Mouse (Mus musculus) brain, embryonic 14.5 days (tissue): ENCODE measurements around the gene Tmprss2. TPM values are rescaled to one million over a fixed set of nuclear protein-coding genes. Genes with fewer than 3 reads are reported as not detected.
A peak's percentile ranks its signal among the peaks of the same experiment; 100 is the strongest.
"Not testable (repeated sequence)": the region's sequence is repeated elsewhere in the genome, so short reads cannot be mapped to it uniquely, and the experiment has no call there.

Source experiments
- DNase-seq: peaks from one replicate; pipeline ENCODE4 v3.0.0-alpha.2; 2011; ENCODE audit warnings: low read depth
- CTCF ChIP-seq: fragments of 200-500 bp; IDR thresholded peaks from 2 replicates; pipeline ENCODE4 v1.5.1; 2012; ENCODE audit warnings: inconsistent platforms, mild to moderate bottlenecking, moderate library complexity, borderline replicate concordance; ENCODE audit not compliant: insufficient read depth, insufficient read length; ENCODE audit errors: extremely low read depth
- POLR2A ChIP-seq: fragments of 200-500 bp; IDR thresholded peaks from 2 replicates; pipeline ENCODE4 v1.6.1; 2012; ENCODE audit warnings: mild to moderate bottlenecking, inconsistent platforms, borderline replicate concordance; ENCODE audit not compliant: poor library complexity, insufficient read depth, insufficient read length, severe bottlenecking; ENCODE audit errors: extremely low read depth
- polyA plus RNA-seq: library from polyadenylated mRNA; depleted of rRNA; stranded (reverse); fragments of >200 nt; gene quantifications from 2 replicates; pipeline ENCODE4 v1.2.3, GENCODE M21; 2012

Gene Tmprss2
- polyA plus RNA-seq, 1 experiment = 0.64 TPM

GRCm38 (mm10) chr16:97610246-97610645 is 749 bp downstream of the Tmprss2 start:
- no peak for TF ChIP-seq POLR2A
- no peak for TF ChIP-seq CTCF
- DNase-seq = no peak

GRCm38 (mm10) chr16:97609676-97610075 is 1.3 kb downstream of the Tmprss2 start:
- no peak for TF ChIP-seq POLR2A
- TF ChIP-seq CTCF = no peak
- DNase-seq = no peak

GRCm38 (mm10) chr16:97607956-97608355 is 3.0 kb downstream of the Tmprss2 start:
- no peak for TF ChIP-seq POLR2A
- no peak for TF ChIP-seq CTCF
- no peak for DNase-seq

DNA sequence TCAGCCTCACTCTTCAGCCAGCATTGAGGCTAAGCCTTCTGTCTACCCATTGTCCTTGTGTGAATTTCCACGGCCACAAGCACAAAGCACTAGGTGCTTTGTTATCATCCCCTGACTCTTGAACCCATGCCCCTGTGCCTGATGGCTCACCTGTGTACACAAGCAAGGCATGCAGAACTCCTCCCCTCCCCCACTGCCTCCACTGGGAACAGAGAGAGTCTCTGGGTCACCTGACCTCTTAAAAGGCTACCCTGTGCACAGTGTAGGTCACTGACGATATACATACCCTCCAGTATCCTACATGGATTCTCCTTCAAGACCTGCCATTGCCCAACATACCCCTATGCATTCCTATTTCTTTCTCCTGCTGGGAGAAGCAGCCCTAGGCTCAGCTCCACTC is 4.2 kb downstream of the Tmprss2 start:
- TF ChIP-seq CTCF = no peak
- TF ChIP-seq POLR2A = no peak
- no peak for DNase-seq

DNA sequence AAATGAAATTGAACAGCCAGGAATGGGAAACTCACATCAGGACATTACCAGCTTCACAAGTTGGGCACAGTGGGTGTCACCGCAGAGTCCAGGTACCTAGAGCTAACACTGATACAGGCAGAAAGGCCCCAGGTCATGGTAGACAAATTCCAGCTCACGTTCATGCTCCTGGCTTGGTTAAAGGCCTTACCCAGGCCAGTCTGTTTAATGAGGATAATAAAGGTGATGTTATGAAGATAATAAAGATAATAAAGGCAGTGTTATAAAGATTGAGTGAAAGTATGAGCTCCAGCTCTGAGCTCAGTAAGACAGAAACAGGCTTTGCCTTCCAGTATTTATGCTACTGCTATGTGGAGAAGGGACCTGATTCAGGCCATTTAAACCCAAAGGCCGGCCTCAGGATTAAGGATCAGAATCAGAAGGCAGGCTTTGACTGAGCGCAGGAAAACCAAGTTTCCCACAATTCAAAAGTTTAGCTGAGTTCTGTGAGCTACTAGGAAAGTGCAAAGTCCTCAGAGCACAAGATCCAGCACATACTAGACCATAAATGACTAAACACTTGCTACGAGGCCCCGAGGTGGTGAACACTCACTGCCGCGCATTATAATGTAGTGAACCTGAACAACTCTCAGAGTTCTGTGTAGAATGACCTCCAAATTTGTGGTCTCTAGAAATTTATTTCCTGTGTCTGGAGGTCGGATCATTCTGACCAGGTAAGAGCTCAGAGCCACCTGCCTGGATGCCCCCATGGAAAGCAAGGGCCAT is 4.9 kb downstream of the Tmprss2 start:
- no peak for DNase-seq
- no peak for TF ChIP-seq POLR2A
- TF ChIP-seq CTCF = no peak

DNA sequence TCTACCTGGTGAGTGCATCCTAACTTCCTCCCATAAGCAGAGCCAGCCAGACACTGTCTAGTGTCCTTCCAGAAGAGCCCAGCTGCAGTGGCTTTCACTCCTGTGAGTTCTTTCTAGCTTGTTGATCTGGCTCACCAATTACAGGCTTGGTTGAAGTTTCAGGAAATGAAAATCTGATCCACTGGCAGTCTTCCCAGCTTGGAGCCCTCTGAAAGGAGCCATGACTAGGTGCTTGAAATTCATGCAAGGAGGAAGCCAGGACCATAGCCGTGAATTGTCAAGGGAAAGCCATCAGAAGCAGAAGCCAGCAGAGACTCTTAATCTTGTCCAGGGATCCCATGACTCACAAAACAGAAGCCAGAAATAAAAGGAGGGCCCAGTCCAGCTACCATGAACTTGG is 8.7 kb downstream of the Tmprss2 start:
- DNase-seq = peak; percentile 47

DNA sequence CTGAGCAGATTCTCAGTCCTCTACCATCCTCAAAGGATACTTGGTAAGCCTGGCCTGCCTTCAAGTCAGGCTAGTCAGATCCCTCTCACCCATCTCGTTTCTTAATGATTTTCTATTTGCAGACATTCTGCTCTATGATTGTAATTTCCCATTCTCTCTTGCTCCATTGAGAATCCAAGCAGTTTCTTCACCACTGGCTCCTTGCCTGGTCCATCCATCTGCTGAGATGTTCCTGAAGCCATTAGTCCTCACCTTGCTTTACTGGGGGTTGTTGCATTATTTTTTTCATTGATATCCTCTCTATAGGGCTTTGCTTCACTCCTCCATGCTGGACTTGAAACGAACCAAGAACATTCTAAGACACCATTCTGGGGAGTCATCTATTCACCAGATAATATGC is 10.4 kb downstream of the Tmprss2 start:
- DNase-seq = no peak
- TF ChIP-seq POLR2A (no peak), CTCF (no peak)

More for the DNA sequence above, 8.7 kb downstream of the Tmprss2 start:
- TF ChIP-seq CTCF (no peak), POLR2A (no peak)

- no peak for DNase-seq
- TF ChIP-seq CTCF (no peak), POLR2A (no peak)
These were observed 12.9 kb downstream of the Tmprss2 start for GRCm38 (mm10) chr16:97598046-97598445.

GRCm38 (mm10) chr16:97593816-97594509 is 17.0 kb downstream of the Tmprss2 start:
- TF ChIP-seq POLR2A (no peak), CTCF (no peak)
- DNase-seq = no peak

GRCm38 (mm10) chr16:97593057-97593456 is 17.9 kb downstream of the Tmprss2 start:
- DNase-seq = peak; percentile 70

GRCm38 (mm10) chr16:97591512-97591911 is 19.5 kb downstream of the Tmprss2 start:
- DNase-seq = no peak
- no peak for TF ChIP-seq POLR2A

More at GRCm38 (mm10) chr16:97593057-97593456, 17.9 kb downstream of the Tmprss2 start:
- TF ChIP-seq POLR2A (no peak), CTCF (peak; percentile 77; the same call in 1 of the 2 replicates)

DNA sequence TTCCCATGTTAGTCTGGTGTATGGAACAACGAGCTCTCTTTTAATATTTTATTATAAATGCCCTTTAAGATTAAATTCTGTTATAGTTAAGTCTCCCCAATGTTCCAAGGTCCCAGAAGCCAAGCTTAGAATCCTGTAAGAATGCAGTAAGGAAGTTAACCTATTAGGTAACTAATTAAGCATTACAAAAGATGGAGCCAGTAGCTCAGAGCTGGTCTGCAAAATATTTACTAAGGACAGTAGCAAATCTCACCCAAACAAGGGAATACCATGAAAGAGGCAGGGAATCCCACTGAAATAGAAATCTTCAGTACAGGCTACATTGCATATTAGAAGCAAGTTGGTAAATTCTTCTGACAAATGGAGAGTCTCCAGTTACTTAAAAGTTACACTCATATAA is 28.1 kb downstream of the Tmprss2 start:
- not testable (repeated sequence) for DNase-seq
